Mouse (Mus musculus): ENCODE data around the gene Nrip1. TPM values are rescaled to one million over a fixed set of nuclear protein-coding genes. Genes with fewer than 3 reads are reported as not detected.

Gene Nrip1
- total RNA-seq, 1 experiment: 11.8 TPM

- in situ Hi-C loops (cut with MboI; ENCODE audit: low sequenced_read_pairs in 2 of 2, unreplicated experiment in 2 of 2): no loop called here
- DNase-seq (ENCODE audit: low read depth, low spot score): no peak
- TF ChIP-seq ZC3H11A (IDR thresholded peaks at IDR 0.05; ENCODE audit: borderline replicate concordance, low read depth, low read length): no peak
- no peak for TF ChIP-seq HCFC1 (IDR thresholded peaks at IDR 0.05; ENCODE audit: borderline replicate concordance, insufficient read depth, low read length)
- TF ChIP-seq CHD2 (IDR thresholded peaks at IDR 0.05; ENCODE audit: low read depth, low read length): no peak
These were observed 64.3 kb downstream of the Nrip1 start for GRCm38 (mm10) chr16:76309280-76309679.

GRCm38 (mm10) chr16:76307039-76307438 is 66.6 kb downstream of the Nrip1 start:
- in situ Hi-C loops (cut with MboI; ENCODE audit: low sequenced_read_pairs in 2 of 2, unreplicated experiment in 2 of 2): no loop called here
- H3K4me3 ChIP-seq (ENCODE audit: insufficient read depth in 1 of 2, low read depth in 1 of 2, low read length in 2 of 2, poor library complexity in 1 of 2, severe bottlenecking in 1 of 2): no peak overlapping the region
- no peak overlapping the region for H3K9ac ChIP-seq (ENCODE audit: insufficient read depth, low read depth, low read length, poor library complexity, severe bottlenecking)
- no peaks in the 10 kb centered on the region for H3K4me1 ChIP-seq (ENCODE audit: control insufficient read depth in 2 of 2, insufficient read depth in 2 of 2, low read length in 2 of 2, poor library complexity in 1 of 2)
- no peak for DNase-seq (ENCODE audit: low read depth, low spot score)
- no peaks in the 10 kb centered on the region for H3K36me3 ChIP-seq (ENCODE audit: control insufficient read depth, insufficient read depth, low read length, poor library complexity, severe bottlenecking)
- H3K9me3 ChIP-seq (ENCODE audit: control insufficient read depth, insufficient read depth, low read depth, low read length): no peaks in the 10 kb centered on the region
- H3K27ac ChIP-seq (ENCODE audit: insufficient read depth, low read depth, low read length, poor library complexity, severe bottlenecking): no peak overlapping the region
- TF ChIP-seq ZC3H11A (IDR thresholded peaks at IDR 0.05; ENCODE audit: borderline replicate concordance, low read depth, low read length) (no peak), CHD2 (IDR thresholded peaks at IDR 0.05; ENCODE audit: low read depth, low read length) (no peak), ZNF384 (IDR thresholded peaks at IDR 0.05; ENCODE audit: low read depth, low read length) (no peak), HCFC1 (IDR thresholded peaks at IDR 0.05; ENCODE audit: borderline replicate concordance, insufficient read depth, low read length) (no peak), MAFK (IDR thresholded peaks at IDR 0.05; ENCODE audit: insufficient read depth, low read depth, low read length) (no peak)

More at GRCm38 (mm10) chr16:76309280-76309679, 64.3 kb downstream of the Nrip1 start:
- Histone ChIP-seq H3K27ac (ENCODE audit: insufficient read depth, low read depth, low read length, poor library complexity, severe bottlenecking) (no peak overlapping the region), H3K9me3 (ENCODE audit: control insufficient read depth, insufficient read depth, low read depth, low read length) (no peaks in the 10 kb centered on the region), H3K4me3 (ENCODE audit: insufficient read depth in 1 of 2, low read depth in 1 of 2, low read length in 2 of 2, poor library complexity in 1 of 2, severe bottlenecking in 1 of 2) (no peak overlapping the region), H3K36me3 (ENCODE audit: control insufficient read depth, insufficient read depth, low read length, poor library complexity, severe bottlenecking) (no peaks in the 10 kb centered on the region), H3K4me1 (ENCODE audit: control insufficient read depth in 2 of 2, insufficient read depth in 2 of 2, low read length in 2 of 2, poor library complexity in 1 of 2) (peaks cover 0 to 2% of the 10 kb centered on the region in 2 experiments; a peak in 1 of 4 replicates), H3K9ac (ENCODE audit: insufficient read depth, low read depth, low read length, poor library complexity, severe bottlenecking) (no peak overlapping the region)

GRCm38 (mm10) chr16:76306446-76306845 is 67.2 kb downstream of the Nrip1 start:
- Histone ChIP-seq H3K4me3 (ENCODE audit: insufficient read depth in 1 of 2, low read depth in 1 of 2, low read length in 2 of 2, poor library complexity in 1 of 2, severe bottlenecking in 1 of 2) (no peak overlapping the region), H3K27ac (ENCODE audit: insufficient read depth, low read depth, low read length, poor library complexity, severe bottlenecking) (no peak overlapping the region), H3K4me1 (ENCODE audit: control insufficient read depth in 2 of 2, insufficient read depth in 2 of 2, low read length in 2 of 2, poor library complexity in 1 of 2) (no peaks in the 10 kb centered on the region), H3K9me3 (ENCODE audit: control insufficient read depth, insufficient read depth, low read depth, low read length) (no peaks in the 10 kb centered on the region), H3K9ac (ENCODE audit: insufficient read depth, low read depth, low read length, poor library complexity, severe bottlenecking) (no peak overlapping the region), H3K36me3 (ENCODE audit: control insufficient read depth, insufficient read depth, low read length, poor library complexity, severe bottlenecking) (no peaks in the 10 kb centered on the region)
- in situ Hi-C loops (cut with MboI; ENCODE audit: low sequenced_read_pairs in 2 of 2, unreplicated experiment in 2 of 2): no loop called here
- TF ChIP-seq ZNF384 (IDR thresholded peaks at IDR 0.05; ENCODE audit: low read depth, low read length) (no peak), CHD2 (IDR thresholded peaks at IDR 0.05; ENCODE audit: low read depth, low read length) (no peak), MAFK (IDR thresholded peaks at IDR 0.05; ENCODE audit: insufficient read depth, low read depth, low read length) (no peak), ZC3H11A (IDR thresholded peaks at IDR 0.05; ENCODE audit: borderline replicate concordance, low read depth, low read length) (no peak), HCFC1 (IDR thresholded peaks at IDR 0.05; ENCODE audit: borderline replicate concordance, insufficient read depth, low read length) (no peak)
- DNase-seq (ENCODE audit: low read depth, low spot score): no peak

GRCm38 (mm10) chr16:76303436-76303835 is 70.2 kb downstream of the Nrip1 start:
- Histone ChIP-seq H3K27ac (ENCODE audit: insufficient read depth, low read depth, low read length, poor library complexity, severe bottlenecking) (no peak overlapping the region), H3K9ac (ENCODE audit: insufficient read depth, low read depth, low read length, poor library complexity, severe bottlenecking) (no peak overlapping the region), H3K9me3 (ENCODE audit: control insufficient read depth, insufficient read depth, low read depth, low read length) (no peaks in the 10 kb centered on the region), H3K4me1 (ENCODE audit: control insufficient read depth in 2 of 2, insufficient read depth in 2 of 2, low read length in 2 of 2, poor library complexity in 1 of 2) (no peaks in the 10 kb centered on the region), H3K36me3 (ENCODE audit: control insufficient read depth, insufficient read depth, low read length, poor library complexity, severe bottlenecking) (no peaks in the 10 kb centered on the region), H3K4me3 (ENCODE audit: insufficient read depth in 1 of 2, low read depth in 1 of 2, low read length in 2 of 2, poor library complexity in 1 of 2, severe bottlenecking in 1 of 2) (no peak overlapping the region)
- TF ChIP-seq CHD2 (IDR thresholded peaks at IDR 0.05; ENCODE audit: low read depth, low read length) (no peak), MAFK (IDR thresholded peaks at IDR 0.05; ENCODE audit: insufficient read depth, low read depth, low read length) (no peak), ZC3H11A (IDR thresholded peaks at IDR 0.05; ENCODE audit: borderline replicate concordance, low read depth, low read length) (no peak), ZNF384 (IDR thresholded peaks at IDR 0.05; ENCODE audit: low read depth, low read length) (no peak), HCFC1 (IDR thresholded peaks at IDR 0.05; ENCODE audit: borderline replicate concordance, insufficient read depth, low read length) (no peak)
- DNase-seq (ENCODE audit: low read depth, low spot score): no peak
- in situ Hi-C loops (cut with MboI; ENCODE audit: low sequenced_read_pairs in 2 of 2, unreplicated experiment in 2 of 2): no loop called here

GRCm38 (mm10) chr16:76301728-76302050 is 71.9 kb downstream of the Nrip1 start:
- DNase-seq (ENCODE audit: low read depth, low spot score): no peak
- TF ChIP-seq HCFC1 (IDR thresholded peaks at IDR 0.05; ENCODE audit: borderline replicate concordance, insufficient read depth, low read length): no peak
- no peak for TF ChIP-seq ZC3H11A (IDR thresholded peaks at IDR 0.05; ENCODE audit: borderline replicate concordance, low read depth, low read length)
- no peaks in the 10 kb centered on the region for H3K4me1 ChIP-seq (ENCODE audit: control insufficient read depth in 2 of 2, insufficient read depth in 2 of 2, low read length in 2 of 2, poor library complexity in 1 of 2)
- in situ Hi-C loops (cut with MboI; ENCODE audit: low sequenced_read_pairs in 2 of 2, unreplicated experiment in 2 of 2): no loop called here
- H3K9me3 ChIP-seq (ENCODE audit: control insufficient read depth, insufficient read depth, low read depth, low read length): no peaks in the 10 kb centered on the region
- no peak overlapping the region for H3K9ac ChIP-seq (ENCODE audit: insufficient read depth, low read depth, low read length, poor library complexity, severe bottlenecking)
- no peak overlapping the region for H3K4me3 ChIP-seq (ENCODE audit: insufficient read depth in 1 of 2, low read depth in 1 of 2, low read length in 2 of 2, poor library complexity in 1 of 2, severe bottlenecking in 1 of 2)
- H3K27ac ChIP-seq (ENCODE audit: insufficient read depth, low read depth, low read length, poor library complexity, severe bottlenecking): no peak overlapping the region
- no peaks in the 10 kb centered on the region for H3K36me3 ChIP-seq (ENCODE audit: control insufficient read depth, insufficient read depth, low read length, poor library complexity, severe bottlenecking)
